Mouse (Mus musculus): ENCODE results near the gene Cdh22. TPM values are rescaled to one million over a fixed set of nuclear protein-coding genes. Genes with fewer than 3 reads are reported as not detected.

Cdh22 gene
- polyA plus RNA-seq, 1 experiment from 2014 or later: 1.0 TPM

GRCm38 (mm10) chr2:165133566-165133965 lies 101.1 kb downstream of the Cdh22 start:
- Histone ChIP-seq H3K27ac (no peak overlapping the region), H3K4me3 (no peak overlapping the region), H3K9me3 (no peaks in the 10 kb centered on the region), H3K36me3 (no peaks in the 10 kb centered on the region), H3K4me2 (peak overlapping the region; percentile 39), H3K4me1 (peaks cover 27% of the 10 kb centered on the region), H3K9ac (peak overlapping the region; percentile 44; the same call in 1 of the 2 replicates), H3K27me3 (peaks cover 57% of the 10 kb centered on the region)
- WGBS: 2% methylated on average over 15 of the region's 15 CpGs
- ATAC-seq (ENCODE audit: insufficient number of reproducible peaks, insufficient read depth, low FRiP score, low TSS enrichment, low read depth): no peak

- 18% methylated on average over 12 of the region's 12 CpGs for WGBS
- H3K4me1 ChIP-seq: peaks cover 17% of the 10 kb centered on the region
- no peak overlapping the region for H3K4me3 ChIP-seq
- H3K36me3 ChIP-seq: no peaks in the 10 kb centered on the region
- no peaks in the 10 kb centered on the region for H3K9me3 ChIP-seq
- no peak overlapping the region for H3K9ac ChIP-seq
- no peak for ATAC-seq (ENCODE audit: insufficient number of reproducible peaks, insufficient read depth, low FRiP score, low TSS enrichment, low read depth)
- no peak overlapping the region for H3K4me2 ChIP-seq
- no peak overlapping the region for H3K27ac ChIP-seq
- peaks cover 60% of the 10 kb centered on the region for H3K27me3 ChIP-seq
These were observed 103.2 kb downstream of the Cdh22 start for GRCm38 (mm10) chr2:165131428-165131827.

DNA sequence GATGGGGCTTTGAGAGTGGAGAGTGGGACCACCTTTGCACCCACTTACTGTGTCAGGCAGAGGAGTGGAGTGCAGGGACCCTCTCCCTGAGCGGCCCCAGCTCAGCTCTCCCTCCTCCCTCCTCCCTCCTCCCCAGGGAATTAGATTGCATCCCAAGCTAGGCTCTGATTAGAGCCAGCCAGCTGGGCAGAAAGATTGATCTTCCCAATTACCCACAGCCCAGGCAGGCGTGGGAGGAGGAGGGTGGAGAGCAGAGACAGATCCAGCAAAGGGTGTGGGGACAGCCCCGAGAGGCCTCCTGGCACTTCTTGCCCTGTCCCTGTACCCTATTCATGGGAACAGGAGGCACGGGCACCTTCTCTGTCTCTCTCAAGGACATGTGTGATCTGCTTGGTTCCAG lies 105.5 kb downstream of the Cdh22 start:
- peaks cover 11% of the 10 kb centered on the region for H3K4me1 ChIP-seq
- 47% methylated on average over 4 of the region's 4 CpGs for WGBS

GRCm38 (mm10) chr2:165126896-165127562 lies 107.6 kb downstream of the Cdh22 start:
- 0 out of 2 replicates have a peak, but pooled peaks cover 3% of the 10 kb centered on the region for H3K4me1 ChIP-seq
- no peak overlapping the region for H3K9ac ChIP-seq
- 31% methylated on average over 10 of the region's 10 CpGs for WGBS
- H3K9me3 ChIP-seq: no peaks in the 10 kb centered on the region
- no peaks in the 10 kb centered on the region for H3K36me3 ChIP-seq
- H3K27ac ChIP-seq: no peak overlapping the region
- peaks cover 49% of the 10 kb centered on the region for H3K27me3 ChIP-seq
- ATAC-seq (ENCODE audit: insufficient number of reproducible peaks, insufficient read depth, low FRiP score, low TSS enrichment, low read depth): no peak
- H3K4me3 ChIP-seq: no peak overlapping the region
- H3K4me2 ChIP-seq: no peak overlapping the region

More for the DNA sequence above, 105.5 kb downstream of the Cdh22 start:
- Histone ChIP-seq H3K9ac (no peak overlapping the region), H3K9me3 (no peaks in the 10 kb centered on the region), H3K27me3 (peaks cover 66% of the 10 kb centered on the region), H3K4me3 (no peak overlapping the region), H3K4me2 (no peak overlapping the region), H3K27ac (no peak overlapping the region), H3K36me3 (no peaks in the 10 kb centered on the region)
- ATAC-seq (ENCODE audit: insufficient number of reproducible peaks, insufficient read depth, low FRiP score, low TSS enrichment, low read depth): no peak

DNA sequence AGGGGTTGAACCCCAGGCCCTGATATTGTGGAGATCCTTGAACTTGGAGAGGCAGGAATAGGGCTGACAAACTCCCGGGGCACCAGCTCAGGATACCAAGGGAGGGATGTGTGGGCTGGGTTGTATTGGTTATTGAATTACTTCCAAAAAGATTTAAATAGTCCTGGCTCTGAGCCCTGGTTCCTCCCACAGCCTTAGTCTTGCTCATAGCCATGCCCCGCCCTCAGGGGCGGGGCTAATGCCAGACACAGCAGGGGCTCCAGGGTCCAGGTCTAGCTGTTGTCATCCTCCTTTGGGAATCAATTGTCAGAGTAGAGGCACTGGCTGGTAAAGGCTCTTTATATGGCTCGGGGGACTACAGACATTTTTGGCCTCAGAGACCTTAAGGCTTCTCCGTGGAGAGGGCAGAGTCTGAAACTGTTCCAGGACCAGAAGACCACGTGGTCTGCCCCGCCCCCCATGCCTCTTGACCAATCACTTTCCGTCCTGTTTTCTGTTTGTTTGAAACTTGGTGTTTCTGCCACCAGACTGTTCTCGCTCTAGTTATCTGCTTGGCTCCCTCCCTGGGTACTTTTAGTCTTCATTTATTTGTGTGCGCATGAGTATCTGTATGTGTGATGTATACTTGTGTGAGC lies 113.3 kb downstream of the Cdh22 start:
- no peaks in the 10 kb centered on the region for H3K36me3 ChIP-seq
- no peak overlapping the region for H3K4me2 ChIP-seq
- peak; percentile 33; the same call in 1 of the 2 replicates for ATAC-seq (ENCODE audit: insufficient number of reproducible peaks, insufficient read depth, low FRiP score, low TSS enrichment, low read depth)
- no peak overlapping the region for H3K4me3 ChIP-seq
- no peak overlapping the region for H3K9ac ChIP-seq
- no peaks in the 10 kb centered on the region for H3K9me3 ChIP-seq
- no peak overlapping the region for H3K27ac ChIP-seq
- H3K4me1 ChIP-seq: peaks cover 18% of the 10 kb centered on the region
- H3K27me3 ChIP-seq: peaks cover 56% of the 10 kb centered on the region
- 32% methylated on average over 10 of the region's 10 CpGs for WGBS

- Histone ChIP-seq H3K4me3 (no peak overlapping the region), H3K4me2 (no peak overlapping the region), H3K9me3 (no peaks in the 10 kb centered on the region), H3K27me3 (peaks cover 56% of the 10 kb centered on the region), H3K27ac (no peak overlapping the region), H3K4me1 (peaks cover 18% of the 10 kb centered on the region), H3K9ac (no peak overlapping the region), H3K36me3 (no peaks in the 10 kb centered on the region)
- WGBS: 83% methylated on average over 9 of the region's 9 CpGs
- no peak for ATAC-seq (ENCODE audit: insufficient number of reproducible peaks, insufficient read depth, low FRiP score, low TSS enrichment, low read depth)
These were observed 113.9 kb downstream of the Cdh22 start for GRCm38 (mm10) chr2:165120765-165121164.

DNA sequence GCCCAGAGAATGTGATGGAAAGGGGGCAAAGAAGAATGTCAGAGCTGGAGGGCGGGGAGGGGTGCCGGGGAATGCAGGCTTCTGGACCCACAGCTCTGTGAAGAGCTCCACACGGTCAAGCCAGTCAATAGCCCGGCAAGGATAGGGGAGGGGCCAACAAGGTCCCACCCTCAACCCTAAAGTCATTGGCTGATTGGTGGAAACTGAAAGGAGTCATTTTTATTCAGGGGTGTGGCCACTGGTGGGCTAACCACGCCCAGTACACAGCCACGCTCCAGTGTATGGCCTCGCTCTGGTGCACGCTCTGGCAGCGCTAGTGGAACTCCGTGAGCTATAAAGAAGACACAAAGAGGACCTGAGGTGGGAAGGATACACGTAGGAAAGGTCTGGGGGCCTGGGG lies 120.9 kb downstream of the Cdh22 start:
- Histone ChIP-seq H3K4me1 (peaks cover 16% of the 10 kb centered on the region; the same call in 1 of the 2 replicates), H3K4me3 (no peak overlapping the region), H3K9ac (no peak overlapping the region), H3K36me3 (no peaks in the 10 kb centered on the region), H3K27me3 (peaks cover 97% of the 10 kb centered on the region), H3K4me2 (no peak overlapping the region), H3K27ac (no peak overlapping the region), H3K9me3 (no peaks in the 10 kb centered on the region)
- no peak for ATAC-seq (ENCODE audit: insufficient number of reproducible peaks, insufficient read depth, low FRiP score, low TSS enrichment, low read depth)
- 19% methylated on average over 11 of the region's 11 CpGs for WGBS

- Histone ChIP-seq H3K4me3 (peak overlapping the region; percentile 24; the same call in 1 of the 2 replicates), H3K36me3 (no peaks in the 10 kb centered on the region), H3K9ac (no peak overlapping the region), H3K27ac (no peak overlapping the region), H3K4me1 (peaks cover 16% of the 10 kb centered on the region; the same call in 1 of the 2 replicates), H3K27me3 (peaks cover 96% of the 10 kb centered on the region), H3K9me3 (no peaks in the 10 kb centered on the region), H3K4me2 (peak overlapping the region; percentile 44)
- ATAC-seq (ENCODE audit: insufficient number of reproducible peaks, insufficient read depth, low FRiP score, low TSS enrichment, low read depth): peak; percentile 56; the same call in 1 of the 2 replicates
- WGBS: under 1% methylated on average over 54 of the region's 54 CpGs
These were observed 122.5 kb downstream of the Cdh22 start for GRCm38 (mm10) chr2:165112149-165112548.

DNA sequence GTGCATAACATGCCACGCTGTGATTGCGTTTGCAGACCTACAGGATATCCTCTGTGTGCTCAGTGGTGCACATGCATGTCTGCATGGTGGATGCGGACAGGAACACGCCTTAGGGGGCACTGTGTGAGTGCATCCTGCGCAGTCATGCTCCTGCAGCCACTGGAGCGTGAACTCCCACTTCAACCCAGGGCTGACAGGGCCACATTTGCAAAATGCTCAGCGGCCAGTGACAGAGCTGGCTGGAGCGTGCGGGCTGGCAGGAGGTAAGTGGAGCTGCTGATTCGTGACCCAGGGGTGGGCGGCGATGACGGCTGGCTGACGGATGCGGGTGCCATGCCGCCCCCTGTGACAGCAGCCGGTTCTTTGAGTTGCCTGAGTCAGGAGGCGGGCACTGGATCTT lies 128.1 kb downstream of the Cdh22 start:
- H3K4me3 ChIP-seq: no peak overlapping the region
- WGBS: 22% methylated on average over 18 of the region's 18 CpGs
- H3K4me2 ChIP-seq: no peak overlapping the region
- peaks cover 5% of the 10 kb centered on the region; the same call in 1 of the 2 replicates for H3K4me1 ChIP-seq
- no peak for ATAC-seq (ENCODE audit: insufficient number of reproducible peaks, insufficient read depth, low FRiP score, low TSS enrichment, low read depth)
- no peak overlapping the region for H3K27ac ChIP-seq
- no peaks in the 10 kb centered on the region for H3K9me3 ChIP-seq
- peaks cover 87% of the 10 kb centered on the region for H3K27me3 ChIP-seq
- H3K9ac ChIP-seq: no peak overlapping the region
- H3K36me3 ChIP-seq: no peaks in the 10 kb centered on the region

GRCm38 (mm10) chr2:165105513-165106079 lies 129.1 kb downstream of the Cdh22 start:
- Histone ChIP-seq H3K4me2 (no peak overlapping the region), H3K27me3 (peaks cover 87% of the 10 kb centered on the region), H3K36me3 (no peaks in the 10 kb centered on the region), H3K9me3 (no peaks in the 10 kb centered on the region), H3K9ac (no peak overlapping the region), H3K4me1 (peaks cover 8% of the 10 kb centered on the region), H3K27ac (no peak overlapping the region), H3K4me3 (no peak overlapping the region)
- no peak for ATAC-seq (ENCODE audit: insufficient number of reproducible peaks, insufficient read depth, low FRiP score, low TSS enrichment, low read depth)
- WGBS: 73% methylated on average over 16 of the region's 16 CpGs

DNA sequence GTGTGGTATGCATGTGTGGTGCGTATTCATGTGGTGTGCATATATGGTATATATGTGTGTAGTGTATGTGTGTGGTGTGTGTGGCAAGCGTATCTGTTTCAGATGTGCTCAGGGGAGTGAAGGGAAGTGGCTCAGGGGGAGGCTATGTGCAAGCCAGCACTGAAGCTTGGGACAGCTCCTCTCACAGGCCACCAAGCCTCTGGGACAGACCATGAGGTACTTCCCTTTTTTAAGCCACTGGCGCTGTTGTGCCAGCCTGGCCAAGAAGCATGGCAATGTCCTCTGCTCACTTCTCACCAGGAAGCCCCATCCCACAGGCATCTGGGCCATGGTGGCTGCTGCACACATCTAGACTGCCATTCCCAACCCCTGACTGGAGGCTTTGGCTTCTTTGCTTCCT lies 131.7 kb downstream of the Cdh22 start:
- H3K4me3 ChIP-seq: no peak overlapping the region
- H3K9me3 ChIP-seq: no peaks in the 10 kb centered on the region
- no peak for ATAC-seq (ENCODE audit: insufficient number of reproducible peaks, insufficient read depth, low FRiP score, low TSS enrichment, low read depth)
- peaks cover 89% of the 10 kb centered on the region for H3K27me3 ChIP-seq
- WGBS: 73% methylated on average over 3 of the region's 3 CpGs
- no peaks in the 10 kb centered on the region for H3K36me3 ChIP-seq
- no peak overlapping the region for H3K4me2 ChIP-seq
- H3K9ac ChIP-seq: no peak overlapping the region
- H3K4me1 ChIP-seq: peaks cover 8% of the 10 kb centered on the region
- no peak overlapping the region for H3K27ac ChIP-seq

GRCm38 (mm10) chr2:165100749-165101148 lies 133.9 kb downstream of the Cdh22 start:
- Histone ChIP-seq H3K9me3 (no peaks in the 10 kb centered on the region), H3K36me3 (no peaks in the 10 kb centered on the region), H3K27me3 (peaks cover 92% of the 10 kb centered on the region), H3K4me1 (peaks cover 12% of the 10 kb centered on the region), H3K9ac (no peak overlapping the region; the same call in 1 of the 2 replicates), H3K4me3 (no peak overlapping the region), H3K4me2 (no peak overlapping the region), H3K27ac (no peak overlapping the region)
- ATAC-seq (ENCODE audit: insufficient number of reproducible peaks, insufficient read depth, low FRiP score, low TSS enrichment, low read depth): no peak
- 3% methylated on average over 6 of the region's 6 CpGs for WGBS
